Mouse (Mus musculus): ENCODE results near the gene Vdac2.

The Vdac2 gene

DNA sequence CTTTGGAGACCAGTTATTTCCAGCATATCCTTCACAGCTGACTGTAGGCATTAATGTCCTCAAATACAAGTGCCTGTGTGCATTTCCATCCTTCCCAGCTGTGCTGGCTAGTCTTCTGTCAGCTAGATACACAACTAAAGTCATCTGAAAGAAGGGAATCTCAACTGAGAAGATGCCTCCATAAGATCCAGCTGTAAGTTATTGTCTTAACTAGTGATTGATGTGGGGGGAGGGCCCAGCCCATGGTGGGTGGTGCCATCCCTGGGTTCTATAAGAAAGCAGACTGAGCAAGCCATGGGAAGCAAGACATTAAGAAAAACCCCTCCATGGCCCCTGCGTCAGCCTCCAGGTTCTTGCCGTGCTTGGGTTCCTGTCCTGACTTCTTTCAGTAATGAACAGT is at the start of gene Vdac2:
TSS of gene Vdac2 (plus strand) at position 301 of the 400 bp plus-strand sequence.
- Histone ChIP-seq H3K9me3 (ENCODE audit: low read length) (no peaks in the 10 kb centered on the region), H3K4me3 (replicated peaks; ENCODE audit: low read length) (no peak within 1 kb of the TSS), H3K4me1 (replicated peaks; ENCODE audit: low read depth, low read length) (peaks cover 7% of the 10 kb centered on the region), H3K27me3 (ENCODE audit: insufficient read depth, low read length) (peaks cover 17% of the 10 kb centered on the region), H3K36me3 (ENCODE audit: insufficient read depth, low read length) (no peaks in the 10 kb centered on the region)
- TF ChIP-seq NANOG (IDR thresholded peaks at IDR 0.05; ENCODE audit: borderline replicate concordance, low read length) (no peak), POU5F1 (IDR thresholded peaks at IDR 0.05; ENCODE audit: borderline replicate concordance, low read length) (no peak), CTCF (conservative IDR thresholded peaks at IDR 0.05; ENCODE audit: low read length) (no peak)

DNA sequence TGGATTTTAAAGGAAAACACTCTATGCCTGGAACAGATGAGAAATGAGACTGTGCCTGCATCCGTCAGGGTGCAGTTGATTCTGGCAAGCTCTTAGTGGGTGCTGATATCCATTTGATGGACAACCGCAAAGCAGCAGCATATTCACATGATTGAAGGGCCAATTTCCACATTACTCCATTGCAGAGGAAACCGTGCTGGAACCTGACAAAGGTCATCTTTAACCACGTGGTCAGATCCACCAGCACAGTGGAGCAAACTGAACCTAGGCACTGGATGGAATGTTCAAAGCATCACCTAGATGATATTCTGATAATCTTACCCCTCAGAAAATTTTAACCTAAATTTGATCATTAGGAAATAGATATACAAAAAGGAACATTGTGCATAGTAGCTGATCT is 48.8 kb upstream of the Vdac2 start:
- H3K27me3 ChIP-seq (ENCODE audit: insufficient read depth, low read length): no peaks in the 10 kb centered on the region
- no peak for TF ChIP-seq NANOG (IDR thresholded peaks at IDR 0.05; ENCODE audit: borderline replicate concordance, low read length)
- no peak for TF ChIP-seq POU5F1 (IDR thresholded peaks at IDR 0.05; ENCODE audit: borderline replicate concordance, low read length)
- no peak for TF ChIP-seq CTCF (conservative IDR thresholded peaks at IDR 0.05; ENCODE audit: low read length)
- peaks cover 9% of the 10 kb centered on the region for H3K9me3 ChIP-seq (ENCODE audit: low read length)
- H3K36me3 ChIP-seq (ENCODE audit: insufficient read depth, low read length): peaks cover 38% of the 10 kb centered on the region
- H3K4me3 ChIP-seq (replicated peaks; ENCODE audit: low read length): no peak overlapping the region
- H3K4me1 ChIP-seq (replicated peaks; ENCODE audit: low read depth, low read length): peaks cover 5% of the 10 kb centered on the region; the same call in 1 of the 2 replicates

GRCm38 (mm10) chr14:21786500-21786899 is 38.5 kb upstream of the Vdac2 start:
- Histone ChIP-seq H3K4me1 (replicated peaks; ENCODE audit: low read depth, low read length) (peaks cover 6% of the 10 kb centered on the region; the same call in 1 of the 2 replicates), H3K27me3 (ENCODE audit: insufficient read depth, low read length) (no peaks in the 10 kb centered on the region), H3K4me3 (replicated peaks; ENCODE audit: low read length) (no peak overlapping the region), H3K36me3 (ENCODE audit: insufficient read depth, low read length) (peaks cover 24% of the 10 kb centered on the region), H3K9me3 (ENCODE audit: low read length) (no peaks in the 10 kb centered on the region)
- TF ChIP-seq CTCF (conservative IDR thresholded peaks at IDR 0.05; ENCODE audit: low read length): no peak
- no peak for TF ChIP-seq POU5F1 (IDR thresholded peaks at IDR 0.05; ENCODE audit: borderline replicate concordance, low read length)
- TF ChIP-seq NANOG (IDR thresholded peaks at IDR 0.05; ENCODE audit: borderline replicate concordance, low read length): no peak

GRCm38 (mm10) chr14:21787374-21787773 is 37.7 kb upstream of the Vdac2 start:
- H3K4me3 ChIP-seq (replicated peaks; ENCODE audit: low read length): no peak overlapping the region
- no peaks in the 10 kb centered on the region for H3K27me3 ChIP-seq (ENCODE audit: insufficient read depth, low read length)
- no peaks in the 10 kb centered on the region for H3K9me3 ChIP-seq (ENCODE audit: low read length)
- H3K36me3 ChIP-seq (ENCODE audit: insufficient read depth, low read length): peaks cover 33% of the 10 kb centered on the region
- H3K4me1 ChIP-seq (replicated peaks; ENCODE audit: low read depth, low read length): peaks cover 6% of the 10 kb centered on the region; the same call in 1 of the 2 replicates
- TF ChIP-seq CTCF (conservative IDR thresholded peaks at IDR 0.05; ENCODE audit: low read length) (no peak), NANOG (IDR thresholded peaks at IDR 0.05; ENCODE audit: borderline replicate concordance, low read length) (no peak), POU5F1 (IDR thresholded peaks at IDR 0.05; ENCODE audit: borderline replicate concordance, low read length) (no peak)

DNA sequence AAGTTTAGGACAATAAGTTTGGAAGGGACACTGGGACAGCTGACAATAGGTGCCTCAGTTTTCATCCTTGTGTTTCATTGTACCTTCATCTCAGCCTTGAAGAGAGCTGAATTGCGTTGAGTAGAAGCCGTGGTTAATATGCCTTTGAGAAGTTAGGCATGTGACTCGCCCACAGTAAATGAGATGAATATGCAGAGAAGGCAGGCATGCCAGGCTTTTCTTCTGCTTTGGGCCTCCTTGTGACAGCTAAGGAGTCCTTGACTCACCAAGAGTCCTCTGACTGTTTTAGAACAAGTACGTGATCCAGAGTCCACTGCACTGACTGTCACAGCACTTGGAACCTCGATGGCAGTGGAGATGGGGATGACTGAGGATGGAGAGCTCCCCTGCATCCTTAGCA is 36.9 kb upstream of the Vdac2 start:
- no peak overlapping the region for H3K4me3 ChIP-seq (replicated peaks; ENCODE audit: low read length)
- H3K9me3 ChIP-seq (ENCODE audit: low read length): no peaks in the 10 kb centered on the region
- peaks cover 40% of the 10 kb centered on the region for H3K36me3 ChIP-seq (ENCODE audit: insufficient read depth, low read length)
- H3K27me3 ChIP-seq (ENCODE audit: insufficient read depth, low read length): no peaks in the 10 kb centered on the region
- H3K4me1 ChIP-seq (replicated peaks; ENCODE audit: low read depth, low read length): peaks cover 6% of the 10 kb centered on the region; the same call in 1 of the 2 replicates
- no peak for TF ChIP-seq CTCF (conservative IDR thresholded peaks at IDR 0.05; ENCODE audit: low read length)
- no peak for TF ChIP-seq POU5F1 (IDR thresholded peaks at IDR 0.05; ENCODE audit: borderline replicate concordance, low read length)
- no peak for TF ChIP-seq NANOG (IDR thresholded peaks at IDR 0.05; ENCODE audit: borderline replicate concordance, low read length)

- TF ChIP-seq POU5F1 (IDR thresholded peaks at IDR 0.05; ENCODE audit: borderline replicate concordance, low read length): no peak
- H3K4me1 ChIP-seq (replicated peaks; ENCODE audit: low read depth, low read length): no peaks in the 10 kb centered on the region
- peaks cover 43% of the 10 kb centered on the region for H3K36me3 ChIP-seq (ENCODE audit: insufficient read depth, low read length)
- H3K9me3 ChIP-seq (ENCODE audit: low read length): no peaks in the 10 kb centered on the region
- H3K4me3 ChIP-seq (replicated peaks; ENCODE audit: low read length): no peak overlapping the region
- H3K27me3 ChIP-seq (ENCODE audit: insufficient read depth, low read length): no peaks in the 10 kb centered on the region
These were observed 34.3 kb upstream of the Vdac2 start for GRCm38 (mm10) chr14:21790585-21791251.

GRCm38 (mm10) chr14:21791722-21792121 is 33.3 kb upstream of the Vdac2 start:
- H3K27me3 ChIP-seq (ENCODE audit: insufficient read depth, low read length): no peaks in the 10 kb centered on the region
- no peak for TF ChIP-seq NANOG (IDR thresholded peaks at IDR 0.05; ENCODE audit: borderline replicate concordance, low read length)
- TF ChIP-seq POU5F1 (IDR thresholded peaks at IDR 0.05; ENCODE audit: borderline replicate concordance, low read length): no peak
- no peak for TF ChIP-seq CTCF (conservative IDR thresholded peaks at IDR 0.05; ENCODE audit: low read length)
- H3K4me1 ChIP-seq (replicated peaks; ENCODE audit: low read depth, low read length): no peaks in the 10 kb centered on the region
- no peak overlapping the region for H3K4me3 ChIP-seq (replicated peaks; ENCODE audit: low read length)
- peaks cover 39% of the 10 kb centered on the region for H3K36me3 ChIP-seq (ENCODE audit: insufficient read depth, low read length)
- H3K9me3 ChIP-seq (ENCODE audit: low read length): no peaks in the 10 kb centered on the region

- TF ChIP-seq POU5F1 (IDR thresholded peaks at IDR 0.05; ENCODE audit: borderline replicate concordance, low read length): no peak
- no peak for TF ChIP-seq NANOG (IDR thresholded peaks at IDR 0.05; ENCODE audit: borderline replicate concordance, low read length)
- no peak for TF ChIP-seq CTCF (conservative IDR thresholded peaks at IDR 0.05; ENCODE audit: low read length)
- Histone ChIP-seq H3K4me1 (replicated peaks; ENCODE audit: low read depth, low read length) (no peaks in the 10 kb centered on the region), H3K9me3 (ENCODE audit: low read length) (no peaks in the 10 kb centered on the region)
These were observed 32.8 kb upstream of the Vdac2 start for GRCm38 (mm10) chr14:21792250-21792649.

DNA sequence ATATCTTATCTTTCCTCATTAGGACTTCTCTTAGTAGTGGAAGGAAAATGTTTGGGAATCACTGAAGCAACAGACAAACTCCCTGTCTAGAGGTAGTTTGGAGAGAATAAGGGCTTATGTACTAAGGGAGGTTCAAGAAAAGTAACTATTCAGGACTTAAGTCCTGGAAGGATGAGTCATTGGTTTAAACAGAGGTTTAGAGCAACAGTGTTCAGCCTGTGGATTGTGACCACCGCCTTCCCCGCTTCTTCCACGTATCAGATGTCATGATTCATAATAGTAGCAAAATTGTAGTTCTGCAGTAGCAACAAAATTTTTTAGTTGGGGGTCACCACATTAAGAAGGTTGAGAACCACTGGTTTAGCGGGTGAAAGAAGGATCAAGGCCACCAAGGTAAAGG is 24.4 kb upstream of the Vdac2 start:
- TF ChIP-seq NANOG (IDR thresholded peaks at IDR 0.05; ENCODE audit: borderline replicate concordance, low read length) (no peak), POU5F1 (IDR thresholded peaks at IDR 0.05; ENCODE audit: borderline replicate concordance, low read length) (no peak), CTCF (conservative IDR thresholded peaks at IDR 0.05; ENCODE audit: low read length) (no peak)
- no peaks in the 10 kb centered on the region for H3K9me3 ChIP-seq (ENCODE audit: low read length)

More at GRCm38 (mm10) chr14:21792250-21792649, 32.8 kb upstream of the Vdac2 start:
- Histone ChIP-seq H3K36me3 (ENCODE audit: insufficient read depth, low read length) (peaks cover 39% of the 10 kb centered on the region), H3K4me3 (replicated peaks; ENCODE audit: low read length) (no peak overlapping the region), H3K27me3 (ENCODE audit: insufficient read depth, low read length) (no peaks in the 10 kb centered on the region)

More for the DNA sequence above, 24.4 kb upstream of the Vdac2 start:
- H3K27me3 ChIP-seq (ENCODE audit: insufficient read depth, low read length): no peaks in the 10 kb centered on the region
- H3K36me3 ChIP-seq (ENCODE audit: insufficient read depth, low read length): peaks cover 9% of the 10 kb centered on the region; the same call in 1 of the 2 replicates
- H3K4me1 ChIP-seq (replicated peaks; ENCODE audit: low read depth, low read length): no peaks in the 10 kb centered on the region
- H3K4me3 ChIP-seq (replicated peaks; ENCODE audit: low read length): no peak overlapping the region
